Mouse (Mus musculus): ENCODE measurements around the gene Gpsm2. TPM values are rescaled to one million over a fixed set of nuclear protein-coding genes. Genes with fewer than 3 reads are reported as not detected.

Gene Gpsm2
- polyA plus RNA-seq, 1 experiment, result 30.9 TPM

- TF ChIP-seq EP300 (IDR thresholded peaks at IDR 0.05; ENCODE audit: insufficient read depth, low read depth, low read length) (no peak), POLR2A (IDR thresholded peaks at IDR 0.05; ENCODE audit: insufficient read depth, low read length) (no peak), CTCF (IDR thresholded peaks at IDR 0.05; ENCODE audit: low read depth, low read length) (no peak)
- Histone ChIP-seq H3K4me1 (ENCODE audit: control insufficient read depth, insufficient read depth, low read length) (no peaks in the 10 kb centered on the region), H3K9me3 (replicated peaks; ENCODE audit: control insufficient read depth, insufficient read depth, low read length, poor library complexity, severe bottlenecking) (no peaks in the 10 kb centered on the region), H3K4me3 (ENCODE audit: low read depth, low read length) (no peak overlapping the region), H3K27ac (ENCODE audit: insufficient read depth, low read length) (no peak overlapping the region), H3K27me3 (ENCODE audit: control insufficient read depth, insufficient read depth, low read length, poor library complexity, severe bottlenecking) (no peaks in the 10 kb centered on the region), H3K9ac (ENCODE audit: low read depth, poor library complexity, severe bottlenecking) (no peak overlapping the region), H3K36me3 (ENCODE audit: control insufficient read depth, insufficient read depth, low read length, poor library complexity, severe bottlenecking) (peaks cover 15% of the 10 kb centered on the region)
Measured at GRCm38 (mm10) chr3:108702789-108703188, 19.3 kb downstream of the Gpsm2 start.

GRCm38 (mm10) chr3:108701256-108701655 lies 20.9 kb downstream of the Gpsm2 start:
- Histone ChIP-seq H3K9ac (ENCODE audit: low read depth, poor library complexity, severe bottlenecking) (no peak overlapping the region), H3K27me3 (ENCODE audit: control insufficient read depth, insufficient read depth, low read length, poor library complexity, severe bottlenecking) (no peaks in the 10 kb centered on the region), H3K4me1 (ENCODE audit: control insufficient read depth, insufficient read depth, low read length) (no peaks in the 10 kb centered on the region), H3K27ac (ENCODE audit: insufficient read depth, low read length) (no peak overlapping the region), H3K9me3 (replicated peaks; ENCODE audit: control insufficient read depth, insufficient read depth, low read length, poor library complexity, severe bottlenecking) (no peaks in the 10 kb centered on the region; the same call in 1 of the 2 replicates), H3K36me3 (ENCODE audit: control insufficient read depth, insufficient read depth, low read length, poor library complexity, severe bottlenecking) (peaks cover 27% of the 10 kb centered on the region), H3K4me3 (ENCODE audit: low read depth, low read length) (no peak overlapping the region)
- no peak for TF ChIP-seq EP300 (IDR thresholded peaks at IDR 0.05; ENCODE audit: insufficient read depth, low read depth, low read length)
- TF ChIP-seq CTCF (IDR thresholded peaks at IDR 0.05; ENCODE audit: low read depth, low read length), result no peak
- TF ChIP-seq POLR2A (IDR thresholded peaks at IDR 0.05; ENCODE audit: insufficient read depth, low read length), result no peak

DNA sequence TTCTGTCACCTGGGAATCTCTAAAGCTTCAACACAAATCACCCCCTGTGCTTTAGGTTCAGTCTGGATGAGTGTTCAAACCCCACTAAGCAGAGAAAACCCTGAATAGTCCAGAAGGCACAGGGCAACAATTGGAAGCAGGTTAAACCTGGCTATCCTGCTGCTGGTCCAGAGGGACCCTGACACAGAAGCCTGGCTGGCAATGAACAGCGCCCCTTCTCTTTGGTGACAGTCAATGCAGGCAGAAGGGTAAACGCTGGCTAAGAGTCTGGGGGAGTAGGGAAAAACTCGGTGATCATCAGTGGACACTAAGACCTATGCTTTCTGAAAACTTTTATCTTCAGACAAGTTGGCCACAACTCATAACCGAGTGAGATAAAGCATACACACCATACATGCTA lies 22.3 kb downstream of the Gpsm2 start:
- Histone ChIP-seq H3K9me3 (replicated peaks; ENCODE audit: control insufficient read depth, insufficient read depth, low read length, poor library complexity, severe bottlenecking) (peaks cover 5% of the 10 kb centered on the region), H3K9ac (ENCODE audit: low read depth, poor library complexity, severe bottlenecking) (no peak overlapping the region), H3K36me3 (ENCODE audit: control insufficient read depth, insufficient read depth, low read length, poor library complexity, severe bottlenecking) (peaks cover 30% of the 10 kb centered on the region), H3K27me3 (ENCODE audit: control insufficient read depth, insufficient read depth, low read length, poor library complexity, severe bottlenecking) (no peaks in the 10 kb centered on the region), H3K27ac (ENCODE audit: insufficient read depth, low read length) (no peak overlapping the region), H3K4me1 (ENCODE audit: control insufficient read depth, insufficient read depth, low read length) (no peaks in the 10 kb centered on the region), H3K4me3 (ENCODE audit: low read depth, low read length) (no peak overlapping the region)
- TF ChIP-seq POLR2A (IDR thresholded peaks at IDR 0.05; ENCODE audit: insufficient read depth, low read length) (no peak), CTCF (IDR thresholded peaks at IDR 0.05; ENCODE audit: low read depth, low read length) (no peak), EP300 (IDR thresholded peaks at IDR 0.05; ENCODE audit: insufficient read depth, low read depth, low read length) (no peak)

DNA sequence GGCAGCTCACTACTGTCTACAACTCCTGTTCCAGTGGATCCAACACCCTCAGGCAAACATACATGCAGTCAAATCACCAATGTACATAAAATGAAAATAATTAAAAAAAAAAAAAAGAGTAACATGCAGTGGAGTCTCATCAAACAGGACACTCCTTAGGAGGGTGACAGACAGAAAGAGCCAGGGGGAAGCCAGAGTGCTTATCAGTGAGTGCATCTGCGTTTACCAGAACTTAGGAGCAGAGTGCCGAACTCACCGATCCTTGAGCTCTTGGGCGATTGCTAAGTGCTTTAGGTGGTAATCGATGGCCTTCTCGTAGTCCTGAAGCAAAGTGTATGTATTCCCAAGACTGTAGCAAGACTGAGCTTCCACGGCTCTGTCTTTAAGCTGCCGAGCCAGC lies 23.4 kb downstream of the Gpsm2 start:
- Histone ChIP-seq H3K9me3 (replicated peaks; ENCODE audit: control insufficient read depth, insufficient read depth, low read length, poor library complexity, severe bottlenecking) (peaks cover 16% of the 10 kb centered on the region), H3K4me3 (ENCODE audit: low read depth, low read length) (no peak overlapping the region), H3K4me1 (ENCODE audit: control insufficient read depth, insufficient read depth, low read length) (no peaks in the 10 kb centered on the region), H3K36me3 (ENCODE audit: control insufficient read depth, insufficient read depth, low read length, poor library complexity, severe bottlenecking) (peaks cover 37% of the 10 kb centered on the region), H3K9ac (ENCODE audit: low read depth, poor library complexity, severe bottlenecking) (no peak overlapping the region), H3K27ac (ENCODE audit: insufficient read depth, low read length) (no peak overlapping the region), H3K27me3 (ENCODE audit: control insufficient read depth, insufficient read depth, low read length, poor library complexity, severe bottlenecking) (no peaks in the 10 kb centered on the region)
- TF ChIP-seq POLR2A (IDR thresholded peaks at IDR 0.05; ENCODE audit: insufficient read depth, low read length), result no peak

DNA sequence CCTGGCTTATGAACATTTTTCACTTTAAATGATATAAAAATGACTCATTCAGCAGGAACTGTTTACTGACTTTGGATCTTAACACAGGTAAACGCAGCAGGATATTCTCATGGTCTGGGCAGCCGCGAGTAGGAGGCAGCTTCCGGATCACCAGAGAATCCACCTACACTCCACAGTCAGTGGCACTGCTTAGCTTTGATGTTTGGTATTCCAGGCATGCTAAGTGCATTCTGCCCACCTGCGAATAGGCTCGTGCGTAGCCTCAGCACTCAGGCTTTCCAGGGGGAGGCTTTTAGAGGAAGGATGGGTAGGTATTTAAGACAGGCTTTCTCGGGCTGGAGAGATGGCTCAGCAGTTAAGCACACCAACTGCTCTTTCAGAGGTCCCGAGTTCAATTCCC lies 27.8 kb downstream of the Gpsm2 start:
- H3K4me1 ChIP-seq (ENCODE audit: control insufficient read depth, insufficient read depth, low read length), result no peaks in the 10 kb centered on the region
- peaks cover 32% of the 10 kb centered on the region for H3K9me3 ChIP-seq (replicated peaks; ENCODE audit: control insufficient read depth, insufficient read depth, low read length, poor library complexity, severe bottlenecking)
- no peak overlapping the region for H3K4me3 ChIP-seq (ENCODE audit: low read depth, low read length)
- no peaks in the 10 kb centered on the region for H3K27me3 ChIP-seq (ENCODE audit: control insufficient read depth, insufficient read depth, low read length, poor library complexity, severe bottlenecking)
- TF ChIP-seq POLR2A (IDR thresholded peaks at IDR 0.05; ENCODE audit: insufficient read depth, low read length), result no peak
- peaks cover 33% of the 10 kb centered on the region for H3K36me3 ChIP-seq (ENCODE audit: control insufficient read depth, insufficient read depth, low read length, poor library complexity, severe bottlenecking)
- no peak overlapping the region for H3K27ac ChIP-seq (ENCODE audit: insufficient read depth, low read length)
- no peak overlapping the region for H3K9ac ChIP-seq (ENCODE audit: low read depth, poor library complexity, severe bottlenecking)

DNA sequence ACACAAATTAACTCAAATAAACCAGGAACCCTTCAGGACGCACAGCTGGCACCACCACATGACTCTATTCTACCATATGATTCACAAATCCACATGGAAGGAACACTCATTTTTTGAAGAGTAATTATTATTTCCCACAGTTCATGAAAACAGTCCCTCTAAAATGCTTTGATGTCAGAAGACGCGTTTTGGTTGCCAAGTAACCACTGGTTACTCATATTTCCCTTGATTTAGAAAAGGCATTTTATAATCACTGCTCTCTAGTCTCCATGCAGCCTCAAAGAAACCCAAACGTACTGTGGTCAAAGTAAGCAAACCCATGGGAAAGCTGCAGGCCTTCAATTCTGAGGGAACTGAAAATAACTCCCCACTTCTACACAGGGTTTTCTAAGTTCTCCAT lies 32.1 kb downstream of the Gpsm2 start:
- Histone ChIP-seq H3K9ac (ENCODE audit: low read depth, poor library complexity, severe bottlenecking) (no peak overlapping the region), H3K27ac (ENCODE audit: insufficient read depth, low read length) (no peak overlapping the region), H3K36me3 (ENCODE audit: control insufficient read depth, insufficient read depth, low read length, poor library complexity, severe bottlenecking) (peaks cover 19% of the 10 kb centered on the region)

More for the DNA sequence above, 32.1 kb downstream of the Gpsm2 start:
- no peak for TF ChIP-seq POLR2A (IDR thresholded peaks at IDR 0.05; ENCODE audit: insufficient read depth, low read length)
- no peak for TF ChIP-seq CTCF (IDR thresholded peaks at IDR 0.05; ENCODE audit: low read depth, low read length)
- Histone ChIP-seq H3K9me3 (replicated peaks; ENCODE audit: control insufficient read depth, insufficient read depth, low read length, poor library complexity, severe bottlenecking) (peaks cover 29% of the 10 kb centered on the region), H3K4me3 (ENCODE audit: low read depth, low read length) (no peak overlapping the region), H3K27me3 (ENCODE audit: control insufficient read depth, insufficient read depth, low read length, poor library complexity, severe bottlenecking) (no peaks in the 10 kb centered on the region), H3K4me1 (ENCODE audit: control insufficient read depth, insufficient read depth, low read length) (no peaks in the 10 kb centered on the region)

Data from ES-Bruce4 (cell line).